Mouse (Mus musculus): Measurements from ENCODE around the gene Ltbp3.

Ltbp3 gene

DNA sequence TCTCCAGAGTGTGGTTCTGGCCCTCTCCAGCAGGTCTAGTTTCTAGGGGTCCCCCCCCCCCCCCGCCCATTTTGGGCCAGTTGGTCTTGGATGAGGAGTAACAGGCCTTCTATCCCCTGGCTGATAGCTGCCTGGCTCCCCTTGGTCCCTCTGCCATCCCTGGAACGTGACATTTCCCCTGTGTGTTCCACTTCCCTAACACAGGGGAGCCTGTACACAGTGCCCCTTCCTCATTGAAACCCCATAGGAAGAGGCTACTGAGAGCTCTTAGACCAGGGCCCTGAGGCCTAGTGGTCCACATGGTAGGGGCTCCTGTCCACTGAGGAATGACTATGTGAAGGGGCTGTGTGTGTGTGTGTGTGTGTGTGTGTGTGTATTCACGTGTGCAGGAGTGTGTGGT, 67.0 kb downstream of the Ltbp3 start:
- no peak for DNase-seq
